Mouse (Mus musculus) neural tube, embryonic 12.5 days (tissue): ENCODE measurements around the gene Hist1h3f. TPM values are rescaled to one million over a fixed set of nuclear protein-coding genes. Genes with fewer than 3 reads are reported as not detected.

Source experiments
- ATAC-seq: fragments of 200-750 bp; cut with Nextera tagmentation; 2 replicates; pipeline ENCODE4 v1.8.0; 2017; ENCODE audit warnings: low read depth, mild to moderate bottlenecking, moderate TSS enrichment, moderate library complexity; ENCODE audit not compliant: low FRiP score
- H3K27ac ChIP-seq: fragments of 300-500 bp; sonication (generic); 2 replicates; pipeline ENCODE4 v1.5.1; 2016
- H3K27me3 ChIP-seq: fragments of 300-500 bp; sonication (generic); replicated peaks from 2 replicates; pipeline ENCODE4 v1.6.1; 2016; ENCODE audit warnings: mild to moderate bottlenecking
- H3K36me3 ChIP-seq: fragments of 300-500 bp; sonication (generic); 2 replicates; pipeline ENCODE4 v1.6.1; 2016; ENCODE audit warnings: mild to moderate bottlenecking
- H3K4me1 ChIP-seq: fragments of 300-500 bp; sonication (generic); 2 replicates; pipeline ENCODE4 v1.6.1; 2016
- H3K4me2 ChIP-seq: fragments of 300-500 bp; sonication (generic); replicated peaks from 2 replicates; pipeline ENCODE4 v1.6.1; 2016; ENCODE audit warnings: mild to moderate bottlenecking
- H3K4me3 ChIP-seq: fragments of 300-500 bp; sonication (generic); 2 replicates; pipeline ENCODE4 v1.5.1; 2016
- H3K9ac ChIP-seq: fragments of 300-500 bp; sonication (generic); 2 replicates; pipeline ENCODE4 v1.6.1; 2016; ENCODE audit warnings: mild to moderate bottlenecking
- H3K9me3 ChIP-seq: fragments of 300-500 bp; sonication (generic); 2 replicates; pipeline ENCODE4 v1.6.1; 2016; ENCODE audit warnings: mild to moderate bottlenecking
- WGBS: fragments of 180-500 bp; shearing (Covaris S2); methylation state at CpG from one replicate; pipeline ENCODE4 v1.1.7; 2016; 5-methylcytosine and 5-hydroxymethylcytosine counted together
- polyA plus RNA-seq: library from polyadenylated mRNA; unstranded; fragments of >200 nt; fragmentation: Nextera tagmentation; extraction: Ambion mirVana; gene quantifications from 2 replicates; pipeline ENCODE4 v1.2.1, GENCODE M21; 2016

Hist1h3f gene
- polyA plus RNA-seq, 1 experiment from 2014 or later, result 0.60 TPM

DNA sequence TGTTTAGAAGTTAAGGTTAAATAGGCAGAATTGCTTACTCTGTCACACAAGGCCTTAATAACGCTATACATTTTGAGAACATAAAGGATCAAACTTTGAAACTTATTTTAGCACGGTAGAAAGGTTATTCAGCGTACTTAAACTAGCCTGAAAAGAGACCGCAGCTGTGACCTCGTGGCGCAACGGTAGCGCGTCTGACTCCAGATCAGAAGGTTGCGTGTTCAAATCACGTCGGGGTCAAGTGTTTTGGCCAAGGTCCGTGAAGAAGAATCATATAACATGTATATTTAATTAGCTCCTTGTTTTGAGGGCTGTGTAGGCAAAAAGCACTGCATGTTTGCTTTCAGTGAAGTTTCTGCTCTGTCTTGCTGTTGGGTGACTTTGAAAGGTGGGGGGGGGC is 37.5 kb upstream of the Hist1h3f start:
- Histone ChIP-seq H3K27ac (no peak overlapping the region), H3K36me3 (no peaks in the 10 kb centered on the region), H3K4me3 (no peak overlapping the region), H3K9ac (no peak overlapping the region), H3K9me3 (no peaks in the 10 kb centered on the region), H3K4me1 (peaks cover 9% of the 10 kb centered on the region), H3K27me3 (no peaks in the 10 kb centered on the region), H3K4me2 (peak overlapping the region; percentile 54)
- ATAC-seq, result no peak
- 2% methylated on average over 13 of the region's 13 CpGs for whole genome bisulfite sequencing

- Histone ChIP-seq H3K4me2 (peak overlapping the region; percentile 54), H3K9me3 (no peaks in the 10 kb centered on the region), H3K4me1 (peaks cover 9% of the 10 kb centered on the region), H3K27ac (no peak overlapping the region), H3K27me3 (no peaks in the 10 kb centered on the region), H3K36me3 (no peaks in the 10 kb centered on the region), H3K4me3 (no peak overlapping the region), H3K9ac (no peak overlapping the region)
- no peak for ATAC-seq
- 11% methylated on average over 14 of the region's 14 CpGs for WGBS
Measured at GRCm38 (mm10) chr13:23506819-23507515, 36.9 kb upstream of the Hist1h3f start.

- no peak for ATAC-seq
- H3K36me3 ChIP-seq, result no peaks in the 10 kb centered on the region
- WGBS, result 50% methylated on average over 1 of the region's 1 CpGs
- H3K4me1 ChIP-seq, result peaks cover 9% of the 10 kb centered on the region
- H3K27me3 ChIP-seq, result no peaks in the 10 kb centered on the region
- no peaks in the 10 kb centered on the region for H3K9me3 ChIP-seq
- no peak overlapping the region for H3K9ac ChIP-seq
- no peak overlapping the region for H3K4me3 ChIP-seq
- H3K27ac ChIP-seq, result no peak overlapping the region
- H3K4me2 ChIP-seq, result no peak overlapping the region
Measured at GRCm38 (mm10) chr13:23510127-23510526, 33.7 kb upstream of the Hist1h3f start.

- Histone ChIP-seq H3K4me3 (no peak overlapping the region), H3K4me2 (no peak overlapping the region), H3K36me3 (no peaks in the 10 kb centered on the region), H3K27ac (no peak overlapping the region), H3K4me1 (no peaks in the 10 kb centered on the region), H3K9ac (no peak overlapping the region), H3K27me3 (no peaks in the 10 kb centered on the region), H3K9me3 (no peaks in the 10 kb centered on the region)
- WGBS, result 89% methylated on average over 1 of the region's 1 CpGs
- no peak for ATAC-seq
Measured at GRCm38 (mm10) chr13:23513517-23513916, 30.3 kb upstream of the Hist1h3f start.

- H3K36me3 ChIP-seq, result no peaks in the 10 kb centered on the region
- H3K27ac ChIP-seq, result no peak overlapping the region
- no peaks in the 10 kb centered on the region for H3K9me3 ChIP-seq
- H3K4me3 ChIP-seq, result no peak overlapping the region
- H3K9ac ChIP-seq, result no peak overlapping the region
- ATAC-seq, result no peak
- no peak overlapping the region for H3K4me2 ChIP-seq
- H3K27me3 ChIP-seq, result no peaks in the 10 kb centered on the region
- no peaks in the 10 kb centered on the region for H3K4me1 ChIP-seq
- WGBS, result 74% methylated on average over 5 of the region's 5 CpGs
Measured at GRCm38 (mm10) chr13:23515281-23515680, 28.6 kb upstream of the Hist1h3f start.

GRCm38 (mm10) chr13:23515826-23516620 is 27.8 kb upstream of the Hist1h3f start:
- no peaks in the 10 kb centered on the region for H3K9me3 ChIP-seq
- ATAC-seq, result no peak
- WGBS, result 52% methylated on average over 15 of the region's 15 CpGs

DNA sequence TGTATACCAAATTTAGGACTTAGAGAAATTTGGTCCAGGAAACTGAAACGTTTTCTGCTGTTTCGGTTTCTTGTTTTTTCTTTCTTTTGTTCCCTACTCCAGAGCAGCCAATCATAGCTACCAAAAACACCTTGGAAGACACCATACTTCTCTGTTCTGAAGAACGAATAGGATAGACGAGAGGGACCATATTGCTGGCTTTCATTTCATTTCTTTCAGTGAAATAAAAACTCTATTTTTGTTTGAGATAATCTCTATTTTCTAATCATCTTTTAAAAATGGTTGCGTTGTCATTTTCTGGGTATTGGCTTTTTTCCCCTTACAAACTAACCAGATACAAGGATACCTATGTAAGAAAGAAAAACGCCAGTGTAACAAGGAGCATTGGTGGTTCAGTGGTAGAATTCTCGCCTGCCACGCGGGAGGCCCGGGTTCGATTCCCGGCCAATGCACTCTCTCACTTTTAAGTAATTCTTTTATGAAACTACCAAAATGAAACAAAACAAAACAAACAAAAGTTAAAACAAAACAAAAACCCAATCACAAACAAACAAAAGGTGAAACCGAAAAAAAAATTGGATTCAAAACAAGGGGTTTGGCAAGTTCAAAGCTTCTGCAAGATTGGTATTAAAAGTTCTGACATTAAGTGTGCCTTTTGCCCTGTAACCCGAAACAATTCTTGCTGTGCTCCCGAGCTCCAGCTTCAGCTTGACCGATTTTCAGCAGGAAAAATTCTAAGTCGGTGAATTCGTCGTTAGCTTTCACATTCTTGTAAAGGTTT is 26.8 kb upstream of the Hist1h3f start:
- no peaks in the 10 kb centered on the region for H3K4me1 ChIP-seq
- H3K4me2 ChIP-seq, result peak overlapping the region; percentile 64
- H3K4me3 ChIP-seq, result peak overlapping the region; percentile 42
- peak; percentile 70 for ATAC-seq
- under 1% methylated on average over 19 of the region's 19 CpGs for WGBS
- H3K27me3 ChIP-seq, result no peaks in the 10 kb centered on the region
- H3K36me3 ChIP-seq, result no peaks in the 10 kb centered on the region
- H3K9ac ChIP-seq, result peak overlapping the region; percentile 40; the same call in 1 of the 2 replicates
- H3K27ac ChIP-seq, result no peak overlapping the region
- H3K9me3 ChIP-seq, result no peaks in the 10 kb centered on the region

More at GRCm38 (mm10) chr13:23515826-23516620, 27.8 kb upstream of the Hist1h3f start:
- no peak overlapping the region for H3K27ac ChIP-seq
- H3K36me3 ChIP-seq, result no peaks in the 10 kb centered on the region
- peak overlapping the region; percentile 58 for H3K4me2 ChIP-seq
- H3K4me1 ChIP-seq, result no peaks in the 10 kb centered on the region
- H3K4me3 ChIP-seq, result peak overlapping the region; percentile 22
- H3K9ac ChIP-seq, result no peak overlapping the region
- no peaks in the 10 kb centered on the region for H3K27me3 ChIP-seq

GRCm38 (mm10) chr13:23517603-23518294 is 26.1 kb upstream of the Hist1h3f start:
- WGBS, result under 1% methylated on average over 27 of the region's 27 CpGs
- Histone ChIP-seq H3K27ac (no peak overlapping the region), H3K27me3 (no peaks in the 10 kb centered on the region), H3K36me3 (no peaks in the 10 kb centered on the region), H3K4me3 (peak overlapping the region; percentile 42), H3K4me2 (peak overlapping the region; percentile 64), H3K9ac (peak overlapping the region; percentile 40; the same call in 1 of the 2 replicates), H3K9me3 (no peaks in the 10 kb centered on the region), H3K4me1 (no peaks in the 10 kb centered on the region)
- peak; percentile 87 for ATAC-seq

DNA sequence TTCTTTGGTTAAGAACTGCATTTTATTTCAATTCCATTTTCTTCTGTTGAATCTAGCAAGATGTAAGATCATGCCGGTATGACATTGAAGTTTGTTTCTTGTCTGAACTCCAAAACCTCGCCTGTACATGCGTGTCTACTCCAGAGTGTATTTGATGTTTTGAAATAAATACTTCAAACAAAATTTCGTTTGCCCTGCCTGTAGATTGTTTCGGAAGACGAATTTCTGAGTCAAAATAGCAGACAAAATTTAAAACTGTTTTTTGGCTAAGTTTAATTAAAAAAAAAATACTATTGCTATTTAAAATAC is 25.6 kb upstream of the Hist1h3f start:
- H3K27me3 ChIP-seq, result no peaks in the 10 kb centered on the region
- no peaks in the 10 kb centered on the region for H3K9me3 ChIP-seq
- no peak overlapping the region for H3K9ac ChIP-seq
- no peaks in the 10 kb centered on the region for H3K4me1 ChIP-seq
- no peak for ATAC-seq
- no peaks in the 10 kb centered on the region for H3K36me3 ChIP-seq
- H3K4me2 ChIP-seq, result peak overlapping the region; percentile 64
- under 1% methylated on average over 6 of the region's 6 CpGs for WGBS
- no peak overlapping the region for H3K27ac ChIP-seq
- peak overlapping the region; percentile 42 for H3K4me3 ChIP-seq

- no peaks in the 10 kb centered on the region for H3K27me3 ChIP-seq
- ATAC-seq, result 0 out of 2 replicates have a peak, but pooled peaks have one; percentile 24
- peak overlapping the region; percentile 64 for H3K4me2 ChIP-seq
- H3K36me3 ChIP-seq, result no peaks in the 10 kb centered on the region
- H3K9ac ChIP-seq, result no peak overlapping the region
- H3K4me3 ChIP-seq, result peak overlapping the region; percentile 20; the same call in 1 of the 2 replicates
- H3K4me1 ChIP-seq, result no peaks in the 10 kb centered on the region
- no peak overlapping the region for H3K27ac ChIP-seq
- 0% methylated on average over 6 of the region's 6 CpGs for WGBS
- no peaks in the 10 kb centered on the region for H3K9me3 ChIP-seq
Measured at GRCm38 (mm10) chr13:23518885-23519284, 25.0 kb upstream of the Hist1h3f start.

DNA sequence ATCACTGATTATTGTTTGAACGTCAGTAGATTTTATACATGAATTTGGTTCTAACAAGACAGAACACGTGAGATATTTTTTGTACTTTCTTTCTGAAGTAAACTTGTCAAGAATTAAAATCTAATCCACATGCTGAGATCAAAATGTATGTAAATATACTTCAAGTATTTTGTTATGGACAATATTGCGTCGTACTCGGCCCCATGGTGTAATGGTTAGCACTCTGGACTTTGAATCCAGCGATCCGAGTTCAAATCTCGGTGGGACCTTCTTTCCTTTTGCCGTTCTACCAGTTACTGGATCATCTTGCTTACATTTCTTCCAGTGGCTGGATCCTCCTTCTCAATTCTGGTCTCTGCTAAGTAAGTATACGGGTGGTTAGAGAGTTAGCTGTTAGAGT is 24.4 kb upstream of the Hist1h3f start:
- no peaks in the 10 kb centered on the region for H3K9me3 ChIP-seq
- H3K27me3 ChIP-seq, result no peaks in the 10 kb centered on the region
- no peak overlapping the region for H3K9ac ChIP-seq
- H3K36me3 ChIP-seq, result no peaks in the 10 kb centered on the region
- under 1% methylated on average over 10 of the region's 10 CpGs for WGBS
- H3K4me1 ChIP-seq, result 0 out of 2 replicates have a peak, but pooled peaks cover under 1% of the 10 kb centered on the region
- ATAC-seq, result peak; percentile 34; the same call in 1 of the 2 replicates
- H3K27ac ChIP-seq, result no peak overlapping the region
- H3K4me3 ChIP-seq, result peak overlapping the region; percentile 20; the same call in 1 of the 2 replicates
- peak overlapping the region; percentile 64 for H3K4me2 ChIP-seq
